Mouse (Mus musculus) layer of hippocampus, postnatal 36 days (tissue): ENCODE data around the gene Hoxb13. TPM values are rescaled to one million over a fixed set of nuclear protein-coding genes. Genes with fewer than 3 reads are reported as not detected.

Experiments
- total RNA-seq, 2 experiments: library from RNA; stranded (reverse); gene quantifications; 2 replicates each; pipeline ENCODE4 v1.2.3; 2021

The Hoxb13 gene
- total RNA-seq, 2 experiments from 2014 or later, result not detected

Other genes with a start within 250 kb of the Hoxb13 start
- gene Igf2bp1, start 188.4 kb upstream of the Hoxb13 start, total RNA-seq, result not detected
- gene Gip, start 169.8 kb upstream of the Hoxb13 start, total RNA-seq, result not detected
- gene Snf8, start 159.4 kb upstream of the Hoxb13 start, total RNA-seq, result 100 to 1,000 TPM; 101 to 107 TPM
- 10 to 100 TPM; 53.8 to 54.6 TPM for gene Ube2z, start 128.9 kb upstream of the Hoxb13 start, total RNA-seq
- gene Atp5g1, start 118.6 kb upstream of the Hoxb13 start, total RNA-seq, result 100 to 1,000 TPM; 385 to 449 TPM
- gene Calcoco2, start 82.4 kb upstream of the Hoxb13 start, total RNA-seq, result not detected
- under 1 TPM; 0.27 to 0.46 TPM for gene Ttll6, start 60.5 kb upstream of the Hoxb13 start, total RNA-seq
- not detected for gene Hoxb9, start 77.1 kb downstream of the Hoxb13 start, total RNA-seq
- gene Hoxb8, start 87.6 kb downstream of the Hoxb13 start, total RNA-seq, result not detected
- not detected for gene Hoxb7, start 92.3 kb downstream of the Hoxb13 start, total RNA-seq
- gene Hoxb6, start 98.2 kb downstream of the Hoxb13 start, total RNA-seq, result not detected
- not detected for gene Hoxb5, start 109.0 kb downstream of the Hoxb13 start, total RNA-seq
- gene Hoxb4, start 124.0 kb downstream of the Hoxb13 start, total RNA-seq, result not detected
- gene Hoxb3, start 129.0 kb downstream of the Hoxb13 start, total RNA-seq, result not detected
- not detected for gene Hoxb2, start 156.2 kb downstream of the Hoxb13 start, total RNA-seq
- not detected for gene Hoxb1, start 171.4 kb downstream of the Hoxb13 start, total RNA-seq